13 mouse cellular contexts compared by ENCODE assay signal in genomic region chr17:14720227-14720626, GRCm38 (mm10). TPM values are rescaled to one million over a fixed set of nuclear protein-coding genes. Genes with fewer than 3 reads are reported as not detected.
DNase-seq lines count a peak whose midpoint lies in the region; ATAC-seq lines count a peak whose summit lies in the region.
"Had no signal": no experiment of that assay in that cellular context is flagged by ENCODE, and none has a peak within 500 bp of the region (broad histone marks: within the 10 kb centered on the region; RNA-seq: fewer than 3 reads in every experiment).

No protein-coding gene starts in this region.

- no peak overlapping the region for H3K4me2 ChIP-seq in intestine, embryonic 15.5 days (replicated peaks)
- H3K4me2 ChIP-seq in intestine, embryonic 16.5 days (ENCODE audit: low read depth, low read length) = no peak overlapping the region
- H3K4me2 ChIP-seq: embryonic facial prominence, embryonic 15.5 days had no signal

- DNase-seq in gastrocnemius, adult 18-20 months (ENCODE audit: low spot score) = peak; percentile 84
- DNase-seq in heart, postnatal 25 days (ENCODE audit: low spot score) = peak; percentile 70
- peak; percentile 69 for DNase-seq in lung, postnatal 36 days
- DNase-seq in cerebellum, adult 18-20 months = no peak
- DNase-seq in forebrain, embryonic 10.5 days (ENCODE audit: extremely low spot score, low spot score) = no peak
- no peak for DNase-seq in spleen, adult 18-20 months
- DNase-seq: cerebellum, adult 9-11 months; right cerebral cortex, postnatal 25 days had no signal

- H3K27ac ChIP-seq in intestine, embryonic 15.5 days = no peak overlapping the region
- H3K27ac ChIP-seq in intestine, embryonic 16.5 days (ENCODE audit: low read length) = no peak overlapping the region
- H3K27ac ChIP-seq in forebrain, embryonic 10.5 days = no peak overlapping the region
- H3K27ac ChIP-seq: embryonic facial prominence, embryonic 15.5 days; liver, embryonic 14.5 days had no signal

- no peak overlapping the region for H3K9ac ChIP-seq in intestine, embryonic 15.5 days
- no peak overlapping the region for H3K9ac ChIP-seq in intestine, embryonic 16.5 days (ENCODE audit: low read depth, low read length)
- H3K9ac ChIP-seq: embryonic facial prominence, embryonic 15.5 days; liver, embryonic 14.5 days had no signal

- intact Hi-C loops in heart, postnatal 25 days (cut with DNase I) = no loop called here

- no peaks in the 10 kb centered on the region for H3K9me3 ChIP-seq in intestine, embryonic 15.5 days
- no peaks in the 10 kb centered on the region for H3K9me3 ChIP-seq in intestine, embryonic 16.5 days (ENCODE audit: control insufficient read depth, low read length)
- H3K9me3 ChIP-seq in forebrain, embryonic 10.5 days = no peaks in the 10 kb centered on the region
- H3K9me3 ChIP-seq: embryonic facial prominence, embryonic 15.5 days had no signal

- no peak overlapping the region for H3K4me3 ChIP-seq in intestine, embryonic 15.5 days (replicated peaks)
- no peak overlapping the region for H3K4me3 ChIP-seq in intestine, embryonic 16.5 days (ENCODE audit: low read length)
- no peak overlapping the region for H3K4me3 ChIP-seq in forebrain, embryonic 10.5 days
- H3K4me3 ChIP-seq: embryonic facial prominence, embryonic 15.5 days had no signal

- 0 out of 2 replicates have a peak, but pooled peaks have one; percentile 12 for ATAC-seq in intestine, embryonic 15.5 days
- no peak for ATAC-seq in intestine, embryonic 16.5 days

- H3K36me3 ChIP-seq in intestine, embryonic 15.5 days = no peaks in the 10 kb centered on the region
- no peaks in the 10 kb centered on the region for H3K36me3 ChIP-seq in intestine, embryonic 16.5 days (ENCODE audit: control insufficient read depth, insufficient read depth, low read length)
- no peaks in the 10 kb centered on the region for H3K36me3 ChIP-seq in forebrain, embryonic 10.5 days (replicated peaks)
- H3K36me3 ChIP-seq: embryonic facial prominence, embryonic 15.5 days had no signal

- H3K4me1 ChIP-seq in intestine, embryonic 15.5 days (replicated peaks) = no peaks in the 10 kb centered on the region
- H3K4me1 ChIP-seq in intestine, embryonic 16.5 days (ENCODE audit: control insufficient read depth, insufficient read depth, low read length) = peaks cover 6% of the 10 kb centered on the region
- H3K4me1 ChIP-seq in forebrain, embryonic 10.5 days = peaks cover 12% of the 10 kb centered on the region
- H3K4me1 ChIP-seq: embryonic facial prominence, embryonic 15.5 days had no signal

- 77% methylated on average over 7 of the region's 7 CpGs for WGBS in intestine, embryonic 15.5 days
- WGBS in intestine, embryonic 16.5 days = 66% methylated on average over 7 of the region's 7 CpGs
- 87% methylated on average over 7 of the region's 7 CpGs for WGBS in forebrain, embryonic 10.5 days

- no peaks in the 10 kb centered on the region for H3K27me3 ChIP-seq in intestine, embryonic 15.5 days (replicated peaks)
- H3K27me3 ChIP-seq in intestine, embryonic 16.5 days (replicated peaks; ENCODE audit: control insufficient read depth, insufficient read depth, low read length) = no peaks in the 10 kb centered on the region
- peaks cover 6% of the 10 kb centered on the region; the same call in 1 of the 2 replicates for H3K27me3 ChIP-seq in forebrain, embryonic 10.5 days (ENCODE audit: poor library complexity, severe bottlenecking)
- H3K27me3 ChIP-seq: CH12.LX; embryonic facial prominence, embryonic 15.5 days had no signal

RNA-seq across cellular contexts. Expression of gene Thbs2, which starts 26.2 kb away (rescaled TPM):
- 49.5 and 54.1 TPM in 2 replicates for polyA plus RNA-seq in intestine, embryonic 15.5 days (2015; fragmentation: Nextera tagmentation; extraction: Ambion mirVana)
- polyA plus RNA-seq in intestine, embryonic 16.5 days (2015; fragmentation: Nextera tagmentation; extraction: Ambion mirVana) = 49.6 and 55.1 TPM in 2 replicates
- total RNA-seq in gastrocnemius, adult 18-20 months (2021) = 10 to 100 TPM in 1 of 2 experiments, 1 to 10 TPM in 1; 4.6 to 11.9 TPM
- 10 to 100 TPM; 14.6 to 16.5 TPM for total RNA-seq in heart, postnatal 25 days (2021)
- polyA plus RNA-seq in forebrain, embryonic 10.5 days (2016; fragmentation: Nextera tagmentation; extraction: Ambion mirVana) = 1.0 and 1.4 TPM in 2 replicates

Comparison
In these comparisons a context has a peak if more than half of its experiments do, and no peak if none do; other contexts are left out.
1. DNase-seq: peak in gastrocnemius, adult 18-20 months (single experiment), heart, postnatal 25 days (single experiment) and lung, postnatal 36 days (single experiment); none in cerebellum, adult 18-20 months (0 of 2), forebrain, embryonic 10.5 days (single experiment) and spleen, adult 18-20 months (0 of 2).
2. RNA of gene Thbs2, which starts 26.2 kb away (polyA plus RNA-seq): 49.5 to 54.1 TPM in intestine, embryonic 15.5 days and 49.6 to 55.1 TPM in intestine, embryonic 16.5 days; 1.0 to 1.4 TPM in forebrain, embryonic 10.5 days; every median in the first group is over 10 times any median in the second.